Mouse (Mus musculus) frontal cortex, postnatal 25 days (tissue): ENCODE measurements at regions not wholly inside any gene's neighbourhood (a gene's known extent, or its start where the extent isn't known, plus 50 kb on each side); places are given as distances from the start of the nearest gene placed in this dataset.
A peak's percentile ranks its signal among the peaks of the same experiment; 100 is the strongest.

Experiments used
- DNase-seq, 2 experiments: peaks; one replicate each; pipeline ENCODE4 v3.0.0; 2022; ENCODE audit warnings: low spot score in 2 of 2

DNA sequence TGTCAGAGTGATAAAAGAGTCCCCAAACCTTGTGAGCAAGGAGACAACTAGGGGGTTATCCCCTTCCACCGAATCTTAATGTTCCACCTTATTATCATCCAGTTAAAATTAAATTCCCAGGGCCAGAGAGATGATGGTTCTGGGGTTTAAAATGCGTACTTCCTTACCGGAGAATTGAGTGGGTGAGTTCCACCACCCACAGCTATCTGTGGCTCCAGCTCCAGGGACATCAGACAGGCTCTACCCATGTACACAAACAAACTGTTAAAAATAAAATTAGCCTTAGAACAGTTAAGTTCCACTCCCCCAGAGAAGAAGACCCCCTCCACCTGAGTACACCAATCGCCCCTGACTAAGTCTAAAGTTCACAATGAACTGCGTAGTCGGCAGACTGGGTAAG lies 52.0 kb upstream of the Mgat5 start:
- no peak for DNase-seq

DNA sequence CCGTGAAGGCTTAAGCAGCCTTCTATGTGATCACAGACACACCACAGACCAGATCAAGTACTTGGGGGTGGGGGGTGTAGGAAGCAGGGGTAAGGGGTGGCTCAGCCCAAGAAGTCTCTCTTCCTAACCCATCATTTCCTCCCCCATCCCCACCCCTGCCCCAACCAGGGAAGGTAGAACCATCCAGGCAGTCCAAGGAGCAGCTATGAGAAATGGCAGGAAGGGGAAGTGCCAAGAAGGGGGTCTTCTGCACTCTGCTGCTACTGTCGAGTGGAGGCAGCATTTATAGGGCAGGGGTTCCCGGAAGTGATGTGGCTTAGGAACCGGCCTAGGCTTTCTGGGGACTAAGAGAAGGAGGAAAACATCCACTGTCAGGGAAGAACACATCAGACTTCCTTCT lies 69.3 kb upstream of the Mgat5 start:
- DNase-seq: no peak

DNA sequence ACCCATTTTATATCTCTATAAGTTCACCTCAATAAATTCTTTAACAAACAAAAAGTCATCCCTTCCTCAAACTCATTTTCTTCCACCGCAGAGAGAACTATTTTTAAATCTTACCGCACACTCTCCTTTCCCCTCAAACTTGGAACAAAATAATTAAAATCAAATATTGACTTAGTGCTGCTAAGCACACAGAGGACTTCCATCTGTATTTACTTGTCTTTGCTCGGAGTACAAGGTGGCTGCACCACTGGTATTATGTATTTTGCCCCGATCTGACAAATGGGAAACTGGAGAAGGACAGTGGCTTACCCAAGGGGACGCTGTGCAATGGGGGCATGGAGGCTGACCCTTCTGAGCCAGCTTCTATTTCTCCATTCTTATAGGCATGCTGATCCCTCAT lies 72.9 kb upstream of the Mgat5 start:
- DNase-seq: no peak

DNA sequence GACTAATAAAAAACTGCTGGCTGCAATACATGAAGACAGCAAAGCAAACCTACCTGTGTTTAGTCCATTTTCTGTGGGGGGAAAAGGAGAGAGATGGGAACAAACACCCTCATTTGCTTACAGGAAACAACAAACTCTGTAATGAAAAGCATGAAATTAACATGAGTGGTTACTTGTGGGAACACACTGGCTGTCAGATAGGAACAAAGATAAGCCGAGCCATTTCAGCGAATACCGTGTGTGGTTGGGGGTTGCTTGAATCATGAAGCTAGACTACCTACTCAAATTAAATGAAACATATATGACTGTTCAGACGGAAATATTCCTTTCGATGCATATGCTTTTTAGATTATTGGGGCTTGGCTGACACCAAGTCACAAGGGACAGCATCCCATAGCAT lies 80.0 kb upstream of the Mgat5 start:
- DNase-seq: no peak

DNA sequence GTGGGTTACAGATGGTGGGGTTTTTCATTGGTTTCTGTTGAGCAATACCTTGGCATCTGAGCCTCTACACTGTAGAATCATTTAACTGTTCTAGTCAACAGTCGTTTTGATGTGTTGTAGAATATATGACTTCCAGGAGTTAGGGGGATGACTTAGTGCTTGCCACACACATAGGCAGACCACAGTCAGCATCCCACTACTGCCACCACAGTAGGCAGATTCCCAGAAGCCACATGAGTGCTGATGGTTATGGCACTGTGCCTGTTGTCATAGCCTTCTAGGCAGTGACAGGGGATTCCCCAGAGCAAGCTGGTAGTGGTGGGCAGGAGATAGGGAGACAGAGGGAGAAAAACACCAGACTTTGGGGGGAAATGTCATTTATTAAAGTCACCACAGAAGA lies 86.8 kb upstream of the Mgat5 start:
- DNase-seq: no peak

DNA sequence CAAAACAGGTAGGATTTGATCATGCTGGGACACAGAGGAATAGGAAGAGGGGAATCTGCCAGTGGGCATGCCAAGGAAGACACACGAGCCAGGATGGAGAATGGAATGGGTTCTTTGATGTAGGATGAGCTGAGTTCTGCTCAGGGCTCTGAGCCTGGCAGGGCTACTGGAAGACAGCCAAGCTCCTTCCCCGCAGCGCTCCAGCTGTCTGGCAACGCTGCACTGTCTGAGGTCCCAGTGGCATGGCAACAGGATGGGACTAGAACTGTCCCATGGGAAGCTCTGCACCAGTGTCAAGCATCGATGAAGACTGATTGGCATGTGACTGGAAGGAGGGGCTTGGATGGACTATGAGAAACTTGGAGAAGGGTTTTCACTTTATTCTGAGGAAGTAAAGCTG lies 97.3 kb upstream of the Mgat5 start:
- DNase-seq: peak; percentile 10 to 28

DNA sequence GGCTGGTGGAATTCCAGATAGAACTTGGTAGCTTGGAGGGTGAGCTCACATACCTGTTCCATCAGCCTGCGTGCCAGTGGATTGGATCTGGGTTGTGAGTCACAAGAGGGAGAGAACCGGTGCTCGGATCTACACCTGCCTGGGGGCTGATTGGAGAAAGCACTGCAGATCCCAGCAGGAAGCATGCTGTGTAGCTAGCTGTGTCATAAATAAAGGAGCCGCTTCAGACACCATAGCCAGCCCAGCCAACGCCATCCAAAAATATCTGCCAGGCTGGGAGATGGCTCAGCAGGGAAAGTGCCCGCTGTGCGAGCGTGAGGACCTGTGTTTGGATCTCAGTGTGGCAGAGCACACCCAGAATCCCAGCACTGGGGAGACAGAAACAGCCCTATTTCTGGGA lies 99.0 kb upstream of the Mgat5 start:
- peak in 1 of 2 experiments; percentile 10 for DNase-seq

DNA sequence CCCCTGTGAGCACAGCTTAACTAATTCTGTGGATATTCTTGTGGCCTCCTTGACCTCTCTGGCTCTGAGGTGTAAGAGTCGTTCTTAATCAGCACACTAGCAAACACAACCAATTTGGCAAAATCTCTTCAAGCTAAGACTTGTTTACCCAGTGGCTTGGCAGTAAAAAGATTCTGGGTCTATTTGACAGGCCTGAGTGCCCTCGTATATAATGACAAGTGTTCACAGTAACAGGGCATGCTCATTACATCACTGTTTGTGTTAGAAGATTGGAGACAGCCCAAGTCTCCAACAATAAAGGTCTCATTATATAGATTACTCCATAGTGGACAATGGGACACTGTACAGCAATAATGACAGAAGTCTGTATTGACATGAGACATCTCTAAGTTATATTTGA lies 101.2 kb upstream of the Mgat5 start:
- DNase-seq: no peak

DNA sequence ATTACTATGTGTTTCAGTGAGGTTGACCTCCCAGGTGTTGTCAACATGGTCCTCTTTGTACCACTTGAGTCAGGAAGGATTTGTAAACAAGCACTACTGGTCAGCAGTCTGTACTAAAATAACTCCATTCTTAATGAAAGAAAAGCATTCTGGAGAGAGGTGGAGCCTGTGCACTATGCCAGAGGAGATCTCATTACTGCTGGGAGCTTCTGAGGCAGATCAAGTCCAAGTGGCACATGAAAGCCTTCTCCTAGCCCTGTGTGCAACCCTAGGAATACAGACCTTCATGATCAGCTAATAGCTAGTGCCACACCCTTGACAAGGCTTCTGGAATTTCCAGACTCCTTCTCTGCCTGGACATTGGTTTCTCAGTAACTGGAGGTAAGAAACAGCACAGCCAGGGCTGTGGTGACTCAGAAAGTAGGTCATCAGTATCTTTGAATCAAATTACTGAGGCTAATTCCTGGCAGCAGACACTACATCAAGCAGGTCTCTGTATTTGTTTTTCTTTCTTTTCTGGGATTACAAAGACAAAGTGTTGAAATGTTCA lies 105.9 kb upstream of the Mgat5 start:
- DNase-seq: no peak

DNA sequence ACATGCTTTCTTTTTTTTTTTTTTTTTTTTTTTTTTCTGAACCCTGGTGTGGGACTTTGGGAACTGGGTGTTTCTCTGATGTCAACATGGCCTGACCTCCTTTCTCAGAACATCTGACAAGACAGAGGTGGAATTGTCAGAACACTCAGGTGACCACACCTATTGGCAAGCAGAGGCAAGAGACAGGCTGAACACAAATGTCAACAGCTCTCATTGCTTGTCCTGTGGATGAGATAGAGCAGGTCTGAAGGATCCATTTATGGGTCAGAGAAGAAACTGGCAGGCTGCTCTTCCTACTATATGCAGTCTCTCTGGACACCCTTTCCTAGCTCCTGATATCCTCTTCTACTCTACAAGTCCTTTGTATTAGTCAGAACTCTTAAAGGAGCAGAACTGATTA lies 117.2 kb upstream of the Mgat5 start:
- DNase-seq: no peak

DNA sequence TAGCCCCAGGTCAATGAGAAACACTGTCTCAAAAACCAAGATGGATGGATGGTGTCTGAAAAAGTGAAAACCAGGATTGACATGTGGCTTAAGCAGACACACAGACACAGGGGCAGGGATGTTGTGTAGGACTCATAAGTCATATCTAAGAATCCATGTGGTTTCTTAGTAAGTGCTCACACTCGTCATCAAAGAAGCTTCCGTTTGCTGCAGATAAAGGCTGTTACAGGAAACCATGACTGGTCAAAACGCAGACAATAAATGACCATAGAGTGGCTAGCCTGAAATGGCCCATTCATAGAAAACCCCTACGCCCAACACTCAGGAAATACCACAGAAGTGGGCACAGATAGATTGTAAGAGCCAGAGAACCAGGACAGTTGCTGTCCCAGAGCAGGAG lies 118.8 kb upstream of the Mgat5 start:
- no peak for DNase-seq

DNA sequence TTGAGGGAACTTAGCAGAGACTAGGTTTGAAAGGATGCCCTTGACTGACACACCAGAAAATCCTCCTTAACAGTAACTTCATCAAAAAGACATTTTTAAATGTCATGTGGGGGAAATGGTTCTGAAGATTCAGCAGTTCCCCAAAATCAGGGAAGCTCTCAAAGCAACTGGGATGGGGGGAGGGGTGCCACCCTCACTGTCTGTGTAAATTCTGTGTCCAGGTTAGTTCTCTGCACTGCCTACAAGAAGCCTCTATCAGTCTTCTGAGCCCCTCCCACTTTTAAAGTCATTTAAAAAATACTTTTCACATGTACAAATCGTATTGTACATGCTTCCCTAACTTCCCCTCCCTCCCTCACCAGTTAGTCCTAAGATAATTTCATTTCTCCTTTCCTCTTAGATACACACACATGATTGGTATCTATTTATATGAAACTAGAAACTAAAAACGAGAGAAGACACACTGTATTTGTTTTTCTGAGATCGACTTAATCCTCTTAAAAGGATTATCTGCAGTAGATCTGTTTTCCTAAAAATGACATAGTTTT lies 121.0 kb upstream of the Mgat5 start:
- DNase-seq: no peak

DNA sequence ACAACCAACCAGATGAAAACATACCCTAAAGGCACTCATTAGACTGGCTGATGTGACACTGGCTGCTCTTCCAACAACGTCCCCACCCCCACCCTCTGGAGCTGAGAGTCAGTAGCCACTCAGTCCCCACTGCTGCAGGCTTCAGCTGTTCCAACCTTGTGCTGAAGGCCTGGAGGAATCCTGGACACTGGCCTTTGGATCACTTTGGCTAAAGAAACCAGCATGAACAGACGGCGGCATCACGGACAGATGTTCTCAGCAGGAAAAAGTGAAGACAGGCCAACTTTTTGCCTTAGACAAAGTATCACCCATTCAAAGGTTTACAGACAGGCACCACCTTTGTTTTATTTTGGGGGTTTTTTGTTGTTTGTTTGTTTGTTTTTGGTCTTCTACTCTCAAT lies 125.8 kb upstream of the Mgat5 start:
- no peak for DNase-seq

DNA sequence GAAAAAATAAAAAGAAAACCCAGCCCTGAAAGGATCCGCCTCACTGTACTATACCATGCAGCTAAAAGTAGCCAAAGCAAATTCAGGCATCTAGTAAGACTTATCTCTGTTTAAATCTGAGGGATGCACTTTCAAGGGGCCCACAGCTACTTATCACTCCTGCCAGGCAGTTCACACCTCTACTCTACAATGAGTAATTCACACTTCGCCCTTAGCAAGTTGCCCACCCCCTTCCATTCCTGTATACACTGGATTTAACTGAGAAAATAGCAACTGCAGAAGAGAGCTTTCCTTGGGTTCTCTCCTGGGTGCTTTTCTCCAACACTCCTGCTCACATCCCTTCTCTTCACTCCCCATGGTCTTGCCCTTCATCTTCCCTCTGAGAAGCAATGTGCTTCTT lies 142.4 kb upstream of the Mgat5 start:
- DNase-seq: no peak

DNA sequence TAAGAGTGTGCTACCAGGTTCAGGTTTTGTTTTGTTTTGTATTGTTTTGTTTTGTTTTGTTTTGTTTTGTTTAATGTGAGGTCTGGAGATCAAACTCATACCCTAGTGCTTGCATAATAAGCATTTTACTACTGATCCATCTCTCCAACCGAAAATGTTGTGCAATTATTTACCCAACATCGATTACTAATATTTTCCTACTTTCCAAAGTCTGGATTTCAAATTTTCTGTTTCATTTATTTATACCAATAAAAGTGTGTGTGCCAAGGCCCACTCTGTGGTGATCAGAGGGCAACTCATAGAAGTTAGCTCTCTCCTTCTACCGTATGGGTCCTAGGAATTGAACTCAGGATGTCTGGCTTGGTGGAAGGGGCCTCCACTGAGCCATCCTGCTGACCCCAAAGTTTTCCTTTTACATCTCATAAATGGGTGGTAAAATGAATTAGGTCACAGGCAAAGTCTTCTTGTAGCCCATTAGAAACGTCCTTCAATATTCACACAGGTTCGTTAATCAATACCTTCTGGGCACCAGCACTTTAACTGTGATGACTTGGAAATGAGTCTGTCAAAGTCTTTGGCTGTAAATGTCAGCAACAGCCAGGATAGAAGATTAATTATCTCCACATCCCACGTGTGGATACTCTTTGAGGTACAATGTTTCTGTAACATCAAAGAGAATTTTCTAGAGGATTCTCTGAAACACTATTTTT lies 158.9 kb upstream of the Mgat5 start:
- DNase-seq: no peak

DNA sequence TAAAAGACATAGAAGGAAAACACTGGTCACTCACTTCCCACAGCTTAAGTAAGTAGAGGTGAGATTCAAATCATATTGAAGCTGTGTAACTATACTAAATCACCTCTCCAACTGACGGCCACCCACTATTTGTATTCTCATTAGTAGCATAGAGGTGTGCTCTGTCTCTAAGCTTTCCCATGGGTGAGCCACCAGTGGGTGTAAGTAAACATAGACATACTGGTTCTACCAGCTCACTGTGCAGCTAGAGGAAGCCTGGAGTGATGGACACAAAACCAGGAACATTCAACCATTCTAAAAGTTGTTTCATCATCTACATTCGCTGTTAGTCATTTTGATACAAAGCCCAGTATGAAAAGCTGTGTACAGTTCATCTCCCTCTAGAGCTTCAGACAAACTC lies 170.1 kb upstream of the Mgat5 start:
- DNase-seq: no peak

DNA sequence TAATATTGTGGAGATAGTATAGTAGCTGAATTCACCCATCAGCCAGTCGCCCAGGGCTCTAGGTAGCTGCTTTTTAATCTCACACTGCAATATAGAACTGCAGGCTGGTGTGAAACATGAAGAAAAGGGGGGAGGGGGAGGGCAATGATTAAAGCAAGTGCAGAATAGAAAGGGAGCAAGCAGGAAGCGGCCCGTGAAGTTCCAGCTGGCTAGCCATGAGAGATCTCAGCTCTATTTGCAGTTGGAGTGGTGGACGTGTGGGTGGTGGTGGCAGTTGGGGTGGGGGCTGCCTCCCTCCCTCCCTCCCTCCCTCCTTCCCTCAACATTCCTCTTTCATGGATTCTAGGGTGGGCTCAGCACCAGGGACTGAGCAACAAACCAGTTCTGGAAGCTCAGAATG lies 173.3 kb upstream of the Mgat5 start:
- DNase-seq: no peak

DNA sequence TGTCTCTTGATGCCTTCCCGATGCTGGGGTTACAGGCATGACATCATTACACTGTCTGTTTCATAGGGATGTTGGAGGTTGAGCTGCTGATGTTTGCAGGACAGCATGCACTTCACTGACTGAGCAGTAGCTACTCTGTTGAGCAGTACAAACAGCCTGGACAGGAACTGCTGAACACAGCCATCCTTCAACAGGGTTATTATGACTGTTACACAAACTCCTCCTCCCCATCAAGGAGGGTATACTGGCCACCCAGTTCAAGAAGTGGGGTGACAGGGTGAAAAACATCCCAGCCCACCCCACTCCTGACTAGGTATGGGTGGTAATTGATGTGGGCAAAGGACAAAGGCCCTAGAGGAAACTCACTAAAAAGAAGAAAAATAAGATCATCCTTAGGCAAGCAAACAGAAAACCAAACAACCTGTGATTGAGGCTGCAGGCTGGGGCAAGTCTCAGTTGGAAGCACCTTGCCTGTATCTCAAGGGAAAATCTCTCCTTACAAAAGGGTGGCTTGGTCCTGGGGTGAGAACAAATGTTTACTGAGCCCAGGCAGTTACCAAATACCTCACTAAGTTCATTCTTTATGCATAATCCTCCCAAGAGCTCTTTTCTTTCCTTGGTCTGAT lies 175.8 kb upstream of the Mgat5 start:
- DNase-seq: no peak

DNA sequence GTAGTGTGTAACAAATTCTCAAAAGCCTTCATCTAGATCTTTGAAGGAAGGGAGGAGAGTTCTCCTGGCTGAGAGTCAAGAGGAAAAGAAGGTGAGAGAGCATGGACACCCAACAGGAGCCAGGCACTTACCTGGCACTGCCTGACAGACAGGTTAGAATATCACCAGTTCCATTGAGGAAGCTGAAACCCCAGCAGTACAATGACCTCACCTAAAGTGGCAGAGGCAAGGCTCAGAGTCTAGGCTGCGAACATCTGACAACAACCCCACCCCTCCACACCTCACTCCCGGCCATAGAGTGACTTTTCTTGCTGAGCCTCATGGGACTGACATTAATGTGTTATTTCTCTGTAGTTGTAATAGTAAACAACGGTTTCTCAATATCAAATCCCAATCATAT lies 181.7 kb upstream of the Mgat5 start:
- no peak for DNase-seq

DNA sequence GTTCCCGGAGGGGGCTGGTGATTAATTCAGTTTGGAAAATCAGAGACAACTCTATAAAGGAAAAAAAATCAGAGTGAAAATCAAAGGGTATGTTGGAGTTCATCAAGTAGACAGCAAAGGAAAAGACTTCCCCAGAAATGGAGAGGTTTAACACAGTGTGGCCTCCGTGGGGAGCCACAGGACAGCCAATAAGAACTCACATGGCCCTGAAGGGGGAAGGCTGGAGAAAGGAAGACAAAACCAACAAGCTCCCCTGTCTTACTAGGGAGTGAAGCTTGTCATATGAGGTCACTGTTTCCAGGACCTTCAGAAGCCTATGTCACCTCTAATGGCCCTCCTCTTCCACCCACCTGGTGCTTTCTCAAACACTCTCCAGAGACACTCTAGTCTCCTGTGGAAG lies 187.1 kb upstream of the Nckap5 start:
- DNase-seq: peak; percentile 13 to 27

DNA sequence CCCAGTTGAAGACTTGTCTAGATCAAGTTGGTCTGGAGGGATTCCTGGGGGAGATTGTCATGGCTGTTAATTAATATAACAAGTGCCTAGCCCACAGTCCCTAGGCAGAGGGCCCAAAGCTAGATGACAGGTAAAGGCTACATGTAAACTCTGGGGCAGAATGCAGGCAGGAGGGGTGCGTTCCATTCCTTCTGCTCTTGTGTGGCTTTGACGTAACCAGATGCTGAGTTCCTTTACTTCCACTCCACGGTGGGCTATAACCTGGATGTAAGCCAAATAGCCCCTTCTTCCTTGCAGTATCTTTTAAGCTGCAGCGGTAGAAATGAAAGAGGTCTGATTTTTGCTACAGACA lies 185.3 kb upstream of the Nckap5 start:
- DNase-seq: no peak

DNA sequence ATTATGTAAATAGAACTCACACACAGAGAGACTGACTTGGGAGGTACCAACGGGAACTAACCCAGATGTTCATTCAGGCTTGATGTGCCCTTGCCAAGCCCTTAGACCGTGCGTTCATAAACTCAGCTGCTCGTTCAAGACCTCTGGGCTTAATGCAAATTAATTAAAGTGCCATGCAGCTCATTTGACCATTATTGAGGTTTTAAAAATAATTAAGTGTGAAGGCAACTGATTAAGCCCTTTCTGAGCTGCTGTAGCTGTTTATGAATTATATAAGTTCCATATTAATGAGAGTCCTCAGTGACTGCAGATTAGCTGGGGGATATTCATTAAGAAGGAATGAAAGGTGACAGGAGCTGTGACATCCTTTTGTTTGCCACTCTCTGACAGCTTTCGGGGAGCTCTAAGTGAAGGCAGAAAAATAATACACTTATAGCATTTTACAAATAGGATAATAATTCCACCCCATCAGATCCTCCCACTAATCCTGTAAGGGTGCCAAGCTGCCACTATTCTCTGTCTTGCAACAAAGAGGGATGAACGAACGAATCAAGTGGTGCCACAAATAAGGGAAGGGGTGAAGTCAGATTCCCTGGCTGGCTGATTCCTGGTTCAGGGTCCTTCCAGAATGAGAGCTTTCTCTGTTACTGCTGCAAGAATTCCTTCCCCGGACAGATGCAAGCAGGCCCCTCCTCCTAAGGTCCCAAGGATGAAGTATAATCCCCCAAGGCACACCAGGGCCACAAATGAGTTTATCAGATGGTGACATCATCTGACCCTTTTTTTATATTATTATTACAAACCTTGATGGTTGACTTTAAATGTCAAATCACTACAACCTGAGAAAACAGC lies 184.7 kb upstream of the Nckap5 start:
- DNase-seq: no peak

DNA sequence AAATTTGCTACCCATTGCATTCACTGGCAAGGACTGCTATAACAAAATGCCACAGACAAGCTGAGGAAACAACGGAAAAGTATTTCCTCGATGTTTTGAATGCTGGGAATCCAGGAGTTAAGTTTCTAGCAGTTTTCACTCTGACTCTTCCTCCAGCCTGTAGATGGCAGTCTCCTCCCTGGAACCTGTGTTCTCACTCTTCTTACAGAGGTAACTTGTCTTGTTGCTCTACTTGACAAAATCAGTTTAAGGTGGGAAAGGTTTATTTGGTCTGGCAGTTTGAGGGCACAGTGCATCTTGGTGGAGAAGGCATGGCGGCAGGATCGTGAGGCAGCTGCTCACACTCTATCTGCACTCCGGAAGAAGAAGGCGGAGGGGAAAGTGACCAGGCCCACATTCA lies 181.3 kb upstream of the Nckap5 start:
- DNase-seq: no peak
